Mouse (Mus musculus): Measurements from ENCODE around the gene Kbtbd7. TPM values are rescaled to one million over a fixed set of nuclear protein-coding genes. Genes with fewer than 3 reads are reported as not detected.

Kbtbd7 gene
- polyA plus RNA-seq (2011; ENCODE audit: insufficient read length, low read depth, missing spikeins), result 4.3 and 6.4 TPM in 2 replicates

DNA sequence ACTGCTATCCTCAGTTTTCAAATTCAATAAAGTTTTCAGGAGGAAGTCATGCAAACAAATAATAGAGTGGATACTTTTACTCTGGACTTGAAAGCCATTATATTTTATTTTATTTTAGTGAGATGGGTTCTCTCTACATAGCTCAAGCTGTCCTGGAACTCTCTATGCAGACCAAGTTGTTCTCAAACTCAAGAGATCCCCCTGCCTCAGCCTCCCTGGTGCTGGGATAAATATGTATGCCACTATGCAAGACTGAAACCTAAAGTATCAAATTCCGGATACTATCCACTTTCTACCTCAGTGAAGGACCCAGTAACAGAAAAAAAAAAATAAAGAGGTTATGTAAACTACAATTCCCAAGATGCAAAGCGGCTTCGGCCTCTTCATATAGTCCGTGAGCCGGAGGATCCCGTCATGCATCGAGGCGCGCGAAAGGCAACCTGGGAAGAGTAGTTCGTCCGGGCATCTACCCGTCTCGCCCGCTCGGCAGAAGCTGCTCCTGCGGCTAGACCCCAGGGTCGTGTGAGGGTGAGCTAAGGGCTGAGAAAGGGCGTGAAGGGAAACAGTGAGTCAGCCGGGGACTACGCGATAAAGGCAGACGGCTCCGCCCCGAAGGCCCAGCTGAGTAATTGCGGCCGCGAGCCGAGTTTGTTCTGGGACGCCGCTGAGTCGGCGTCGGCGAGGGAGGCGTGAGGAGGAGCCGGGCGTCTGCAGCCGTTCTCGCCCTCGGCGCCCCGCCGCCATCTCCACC is at the start of gene Kbtbd7:
Kbtbd7 (plus strand) TSS at position 533 of the 751 bp plus-strand sequence.
- Histone ChIP-seq H3K4me3 (ENCODE audit: insufficient read depth, low read length) (no peak within 1 kb of the TSS), H3K4me1 (ENCODE audit: control insufficient read depth, insufficient read depth, low read length) (no peaks in the 10 kb centered on the region), H3K27ac (ENCODE audit: insufficient read depth, low read length) (0 out of 2 replicates have a peak within 1 kb of the TSS, but pooled peaks have one; percentile 0)
- TF ChIP-seq CTCF (IDR thresholded peaks at IDR 0.05; ENCODE audit: borderline replicate concordance, insufficient read depth, low read length), result no peak
- no peak for TF ChIP-seq POLR2A (IDR thresholded peaks at IDR 0.05; ENCODE audit: low read depth, low read length)

GRCm38 (mm10) chr14:79377041-79377440 is 49.3 kb upstream of the Kbtbd7 start:
- Histone ChIP-seq H3K4me1 (ENCODE audit: control insufficient read depth, insufficient read depth, low read length) (no peaks in the 10 kb centered on the region), H3K4me3 (ENCODE audit: insufficient read depth, low read length) (no peak overlapping the region), H3K27ac (ENCODE audit: insufficient read depth, low read length) (no peak overlapping the region)
- TF ChIP-seq CTCF (IDR thresholded peaks at IDR 0.05; ENCODE audit: borderline replicate concordance, insufficient read depth, low read length), result no peak
- TF ChIP-seq POLR2A (IDR thresholded peaks at IDR 0.05; ENCODE audit: low read depth, low read length), result no peak

DNA sequence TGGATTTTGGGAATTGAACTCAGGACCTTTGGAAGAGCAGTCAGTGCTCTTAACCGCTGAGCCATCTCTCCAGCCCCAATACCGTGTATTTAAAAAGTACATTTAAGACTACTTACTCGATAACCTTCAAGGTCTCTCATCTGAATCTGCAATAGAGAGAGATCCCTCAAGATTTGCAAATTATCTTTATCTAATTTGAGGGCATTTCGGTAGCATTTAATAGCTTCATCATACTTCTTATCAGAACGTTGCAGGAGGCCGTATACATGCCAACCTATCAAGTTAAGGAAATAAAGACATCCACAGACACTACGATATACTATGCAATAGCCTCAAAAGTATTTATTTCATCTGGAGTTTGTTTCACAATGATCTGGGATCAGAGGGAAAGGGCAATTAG is 43.2 kb upstream of the Kbtbd7 start:
- no peaks in the 10 kb centered on the region for H3K4me1 ChIP-seq (ENCODE audit: control insufficient read depth, insufficient read depth, low read length)
- H3K4me3 ChIP-seq (ENCODE audit: insufficient read depth, low read length), result no peak overlapping the region
- TF ChIP-seq POLR2A (IDR thresholded peaks at IDR 0.05; ENCODE audit: low read depth, low read length), result no peak
- no peak for TF ChIP-seq CTCF (IDR thresholded peaks at IDR 0.05; ENCODE audit: borderline replicate concordance, insufficient read depth, low read length)
- H3K27ac ChIP-seq (ENCODE audit: insufficient read depth, low read length), result no peak overlapping the region

DNA sequence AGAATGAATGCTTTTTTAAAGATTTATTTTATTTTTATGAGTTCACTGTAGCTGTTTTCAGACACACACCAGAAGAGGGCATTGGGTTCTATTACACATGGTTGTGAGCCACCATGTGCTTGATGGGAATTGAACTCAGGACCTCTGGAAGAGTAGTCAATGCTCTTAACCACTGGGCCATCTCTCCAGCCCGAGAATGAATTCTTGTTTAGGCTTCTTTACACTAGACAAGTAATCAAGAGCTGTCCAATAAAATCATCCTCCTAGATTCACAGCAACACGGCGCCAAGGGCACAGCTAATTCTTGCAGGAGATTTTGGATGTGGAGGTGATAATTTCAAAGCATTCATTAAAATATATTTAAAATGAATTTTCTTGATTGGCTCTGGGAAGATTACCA is 38.0 kb upstream of the Kbtbd7 start:
- TF ChIP-seq CTCF (IDR thresholded peaks at IDR 0.05; ENCODE audit: borderline replicate concordance, insufficient read depth, low read length), result no peak
- no peak for TF ChIP-seq POLR2A (IDR thresholded peaks at IDR 0.05; ENCODE audit: low read depth, low read length)
- H3K4me1 ChIP-seq (ENCODE audit: control insufficient read depth, insufficient read depth, low read length), result peaks cover 4% of the 10 kb centered on the region; the same call in 1 of the 2 replicates
- H3K4me3 ChIP-seq (ENCODE audit: insufficient read depth, low read length), result no peak overlapping the region
- H3K27ac ChIP-seq (ENCODE audit: insufficient read depth, low read length), result no peak overlapping the region

DNA sequence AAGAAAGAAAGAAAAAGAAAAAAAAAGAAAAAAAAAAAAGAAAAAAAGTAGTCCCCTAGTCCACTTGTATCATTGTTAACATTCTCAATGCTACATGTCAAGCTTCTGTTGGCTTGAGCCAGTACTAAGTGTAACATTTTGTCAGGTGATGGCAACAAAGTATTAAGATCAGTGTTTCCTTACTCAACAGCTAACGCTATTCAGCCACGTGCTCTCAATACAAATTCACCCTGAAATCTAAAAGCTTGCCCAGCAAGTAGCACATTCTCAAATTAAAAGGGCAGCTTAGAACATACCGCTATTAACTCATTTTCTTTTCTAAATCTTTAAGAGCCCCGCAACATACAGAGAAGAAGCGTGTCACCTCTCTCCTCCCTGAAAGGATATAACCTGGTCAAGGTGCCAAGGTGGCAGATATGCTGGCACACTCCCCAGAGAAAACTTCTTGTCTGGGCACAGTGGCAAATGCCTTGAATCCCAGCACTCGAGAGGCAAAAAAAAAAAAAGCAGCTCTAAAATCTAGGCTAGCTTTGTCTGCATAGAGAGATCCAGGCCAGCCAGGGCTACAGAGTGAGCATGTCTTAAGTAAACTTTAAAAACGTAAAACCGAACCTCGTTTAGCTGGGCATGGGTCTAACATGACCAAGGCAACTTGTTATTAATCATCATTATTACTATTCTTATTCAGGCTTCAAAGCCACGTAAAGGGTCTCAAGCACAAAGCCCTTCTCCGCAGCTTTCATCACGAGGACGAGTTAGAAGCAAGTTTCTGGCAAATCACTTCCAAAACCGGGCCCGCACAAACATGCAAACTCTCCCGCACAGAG is 36.7 kb upstream of the Kbtbd7 start:
- peak overlapping the region; percentile 92 for H3K4me3 ChIP-seq (ENCODE audit: insufficient read depth, low read length)
- TF ChIP-seq POLR2A (IDR thresholded peaks at IDR 0.05; ENCODE audit: low read depth, low read length), result no peak
- no peak for TF ChIP-seq CTCF (IDR thresholded peaks at IDR 0.05; ENCODE audit: borderline replicate concordance, insufficient read depth, low read length)
- peaks cover 4% of the 10 kb centered on the region; the same call in 1 of the 2 replicates for H3K4me1 ChIP-seq (ENCODE audit: control insufficient read depth, insufficient read depth, low read length)
- peak overlapping the region; percentile 94 for H3K27ac ChIP-seq (ENCODE audit: insufficient read depth, low read length)

DNA sequence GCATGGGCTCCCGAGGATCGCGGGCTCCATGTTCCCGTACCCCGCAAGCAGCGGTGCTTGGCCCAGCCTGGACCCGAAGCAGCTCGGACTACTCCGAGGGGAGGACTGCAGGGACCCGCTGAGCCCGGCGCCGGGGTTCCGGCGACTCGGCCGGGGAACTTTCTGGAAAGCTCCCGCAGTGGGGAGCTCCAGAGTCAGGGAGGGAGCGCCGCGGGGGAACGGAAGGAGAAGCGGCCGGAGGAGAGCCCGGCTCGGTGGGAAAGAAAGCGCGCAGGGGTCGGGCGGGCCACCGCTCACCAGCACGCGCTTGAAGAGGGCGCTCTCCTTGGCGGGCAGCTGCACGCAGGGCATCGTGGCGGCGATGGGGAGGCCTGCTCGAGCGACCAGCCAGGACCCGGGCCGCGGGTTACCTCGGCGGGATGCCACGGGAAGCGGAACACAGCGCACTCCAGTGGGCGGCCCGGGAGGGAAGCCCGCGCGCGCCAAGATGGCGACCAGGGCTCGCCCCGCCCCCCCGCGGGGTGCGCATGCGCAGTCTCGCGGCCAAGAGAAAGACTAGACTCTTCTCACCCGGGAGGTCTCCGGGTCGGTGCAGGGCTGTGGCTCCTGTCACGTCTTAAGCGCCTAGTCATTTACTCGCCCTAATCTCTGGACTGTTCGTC is 35.9 kb upstream of the Kbtbd7 start, which contains the start of gene Naa16:
Naa16 (minus strand) TSS at position 514 of the 662 bp plus-strand sequence.
- peak; percentile 96 for TF ChIP-seq POLR2A (IDR thresholded peaks at IDR 0.05; ENCODE audit: low read depth, low read length)
- TF ChIP-seq CTCF (IDR thresholded peaks at IDR 0.05; ENCODE audit: borderline replicate concordance, insufficient read depth, low read length), result 0 out of 2 replicates have a peak, but pooled peaks have one; percentile 18

GRCm38 (mm10) chr14:79393289-79393688 is 33.0 kb upstream of the Kbtbd7 start:
- TF ChIP-seq POLR2A (IDR thresholded peaks at IDR 0.05; ENCODE audit: low read depth, low read length), result no peak
- TF ChIP-seq CTCF (IDR thresholded peaks at IDR 0.05; ENCODE audit: borderline replicate concordance, insufficient read depth, low read length), result no peak
- Histone ChIP-seq H3K4me1 (ENCODE audit: control insufficient read depth, insufficient read depth, low read length) (peaks cover 4% of the 10 kb centered on the region; the same call in 1 of the 2 replicates), H3K27ac (ENCODE audit: insufficient read depth, low read length) (no peak overlapping the region), H3K4me3 (ENCODE audit: insufficient read depth, low read length) (no peak overlapping the region)

More for the DNA sequence above, 35.9 kb upstream of the Kbtbd7 start, which contains the start of gene Naa16:
- peaks cover 4% of the 10 kb centered on the region; the same call in 1 of the 2 replicates for H3K4me1 ChIP-seq (ENCODE audit: control insufficient read depth, insufficient read depth, low read length)
- peak within 1 kb of the TSS; percentile 92 for H3K4me3 ChIP-seq (ENCODE audit: insufficient read depth, low read length)
- peak within 1 kb of the TSS; percentile 94 for H3K27ac ChIP-seq (ENCODE audit: insufficient read depth, low read length)

- TF ChIP-seq CTCF (IDR thresholded peaks at IDR 0.05; ENCODE audit: borderline replicate concordance, insufficient read depth, low read length), result no peak
- no peak for TF ChIP-seq POLR2A (IDR thresholded peaks at IDR 0.05; ENCODE audit: low read depth, low read length)
- H3K27ac ChIP-seq (ENCODE audit: insufficient read depth, low read length), result no peak overlapping the region
- H3K4me1 ChIP-seq (ENCODE audit: control insufficient read depth, insufficient read depth, low read length), result no peaks in the 10 kb centered on the region
- H3K4me3 ChIP-seq (ENCODE audit: insufficient read depth, low read length), result no peak overlapping the region
Measured at GRCm38 (mm10) chr14:79394564-79394963, 31.7 kb upstream of the Kbtbd7 start.

Data from embryonic fibroblast, embryonic 13.5 days (primary cell).